Mouse (Mus musculus) cerebellum, adult 11-12 months (tissue): ENCODE data around the gene AU018091.
"Not testable (repeated sequence)": the region's sequence is repeated elsewhere in the genome, so short reads cannot be mapped to it uniquely, and the experiment has no call there.

Source experiments
- DNase-seq: peaks from one replicate; pipeline ENCODE4 v3.0.0; 2022

AU018091 gene

DNA sequence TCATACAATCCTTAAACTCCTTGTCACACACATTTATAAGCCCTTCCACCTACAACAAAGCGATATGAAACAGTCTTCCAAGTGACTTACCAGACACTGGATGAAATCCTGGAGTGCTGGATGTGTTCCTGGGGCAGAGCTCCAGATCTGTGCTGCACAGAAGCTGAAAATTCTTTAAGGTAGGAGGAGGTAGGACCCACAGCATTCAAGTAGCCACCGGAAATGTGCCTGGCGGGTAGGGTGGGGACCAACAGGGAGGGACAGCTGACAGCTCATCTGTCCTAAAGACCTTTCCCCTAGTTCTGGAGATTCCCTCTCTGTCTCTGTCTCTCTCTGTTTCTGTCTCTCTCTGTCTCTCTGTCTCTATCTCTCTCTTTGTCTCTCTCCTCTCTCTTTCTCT is at the start of gene AU018091:
AU018091 (minus strand) TSS at position 279 of the 400 bp plus-strand sequence.
- DNase-seq: no peak

- DNase-seq: no peak
Measured at GRCm38 (mm10) chr7:3217546-3218056, 48.6 kb upstream of the AU018091 start.

DNA sequence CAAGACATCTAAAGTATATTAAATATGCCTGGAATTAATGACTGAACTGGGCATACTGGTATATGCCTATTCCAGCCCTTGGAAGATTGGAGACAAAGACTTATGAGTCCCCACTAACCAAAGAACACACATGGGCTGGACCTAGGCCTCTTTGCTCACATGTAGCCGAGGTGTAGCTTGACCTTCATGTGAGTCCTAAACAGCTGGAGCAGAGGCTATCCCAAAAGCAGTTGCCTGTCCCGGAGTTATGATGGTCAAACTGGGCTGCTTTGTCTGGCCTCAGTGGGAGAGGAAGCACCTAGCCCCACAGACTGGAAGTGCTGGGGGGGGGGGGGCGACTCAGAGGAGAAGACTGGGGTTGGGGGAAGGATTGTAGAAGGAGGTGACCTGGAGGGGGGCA is 47.3 kb upstream of the AU018091 start:
- no peak for DNase-seq

- no peak for DNase-seq
Measured at GRCm38 (mm10) chr7:3213557-3213956, 44.6 kb upstream of the AU018091 start.

DNA sequence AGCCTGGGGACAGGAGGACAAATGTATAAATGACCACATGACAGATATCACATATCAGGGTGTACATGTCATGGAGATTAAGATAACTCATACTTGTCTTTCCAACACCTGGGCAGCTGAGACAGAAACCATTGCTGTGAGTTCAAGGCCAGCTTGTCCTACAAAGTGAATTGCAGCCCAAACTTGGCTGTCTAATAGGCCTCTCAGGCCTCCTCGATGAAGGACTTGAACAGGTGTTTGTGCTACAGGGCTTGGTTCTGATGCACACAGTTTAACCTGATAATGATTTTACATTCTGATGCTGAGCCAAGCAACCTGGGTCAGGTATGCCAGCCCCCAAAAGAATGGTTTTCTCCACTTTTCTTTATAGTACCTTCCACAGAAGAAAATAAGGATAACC is 44.2 kb upstream of the AU018091 start:
- no peak for DNase-seq

- DNase-seq: no peak
Measured at GRCm38 (mm10) chr7:3212002-3212790, 43.2 kb upstream of the AU018091 start.

GRCm38 (mm10) chr7:3211518-3211917 is 42.5 kb upstream of the AU018091 start:
- DNase-seq: no peak

- DNase-seq: no peak
Measured at GRCm38 (mm10) chr7:3210605-3211004, 41.6 kb upstream of the AU018091 start.

DNA sequence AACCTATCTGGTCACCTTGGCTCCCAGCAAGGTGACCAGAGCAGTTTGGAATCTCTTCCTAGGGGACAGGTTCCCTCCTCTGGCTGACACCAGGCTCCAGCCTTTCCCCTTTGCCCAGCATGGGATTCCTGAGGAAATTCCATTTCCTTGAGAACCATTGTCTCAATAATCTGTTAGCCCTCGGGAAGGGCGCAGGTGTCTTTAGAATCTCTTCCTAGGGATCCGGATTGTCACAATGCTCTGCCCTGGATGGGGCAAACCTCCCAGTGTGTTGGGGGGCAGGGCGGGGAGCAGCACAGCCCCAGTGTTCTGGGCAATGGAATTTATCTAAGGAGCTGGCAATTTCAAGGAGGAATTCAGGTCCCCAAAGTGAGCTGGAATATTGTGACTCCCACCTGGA is 37.5 kb upstream of the AU018091 start:
- DNase-seq: no peak

DNA sequence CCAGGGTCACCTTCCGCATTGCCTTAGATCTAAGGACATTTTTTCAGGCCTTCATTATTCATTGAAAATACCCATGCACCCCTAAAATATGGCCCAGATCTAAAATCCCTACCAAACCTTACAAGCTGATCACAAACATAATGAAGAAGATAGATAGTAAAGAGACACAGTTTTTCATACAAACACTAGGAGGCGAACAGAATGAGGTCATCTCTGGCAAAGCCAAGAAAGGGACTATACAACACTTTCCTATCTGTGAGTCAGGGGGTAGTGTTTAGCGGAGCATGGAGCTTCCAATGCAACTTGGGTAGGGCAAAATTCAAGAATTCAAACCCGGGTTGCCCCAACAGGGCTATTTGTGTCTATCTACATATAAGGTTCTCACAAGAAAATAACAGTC is 35.6 kb upstream of the AU018091 start:
- DNase-seq: no peak

GRCm38 (mm10) chr7:3203890-3204289 is 34.9 kb upstream of the AU018091 start:
- DNase-seq: no peak

- no peak for DNase-seq
Measured at GRCm38 (mm10) chr7:3201134-3201705, 32.2 kb upstream of the AU018091 start.

DNA sequence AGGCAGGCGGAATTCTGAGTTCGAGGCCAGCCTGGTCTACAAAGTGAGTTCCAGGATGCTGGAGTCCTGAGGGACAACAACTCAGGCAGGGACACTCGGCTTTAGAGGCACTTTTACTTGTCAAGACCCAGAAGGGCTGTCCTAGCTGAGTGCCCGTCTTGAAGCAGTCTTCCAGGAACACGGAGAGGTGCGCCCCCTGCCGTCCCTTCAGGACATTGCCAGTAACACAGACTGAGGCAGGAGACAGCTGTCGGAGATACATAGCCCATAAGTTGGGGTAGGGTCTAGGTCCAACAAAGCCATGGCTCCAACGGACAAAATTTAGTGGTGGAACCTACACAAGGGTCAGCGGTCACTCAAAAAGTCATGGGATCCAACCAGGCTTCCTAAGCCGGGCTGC is 29.9 kb upstream of the AU018091 start:
- no peak for DNase-seq

DNA sequence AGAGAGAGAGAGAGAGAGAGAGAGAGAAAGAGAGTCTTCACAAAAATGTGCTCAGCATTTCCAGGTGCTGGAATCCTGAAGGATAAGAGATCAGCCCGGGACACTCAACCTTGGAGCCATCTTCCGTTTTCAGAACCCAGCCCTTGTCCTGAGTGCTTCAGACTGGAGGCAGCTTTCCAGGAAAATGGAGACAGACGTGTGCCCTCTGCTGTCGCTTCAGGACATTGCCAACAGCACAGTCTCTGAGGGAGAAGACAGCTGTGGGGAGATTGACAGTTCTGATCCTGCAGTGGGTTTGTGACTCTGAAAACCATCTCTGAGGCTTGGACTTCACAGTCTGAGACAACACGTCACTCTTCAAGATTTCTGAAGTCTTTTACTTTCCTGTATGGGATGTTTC is 26.8 kb upstream of the AU018091 start:
- no peak for DNase-seq

DNA sequence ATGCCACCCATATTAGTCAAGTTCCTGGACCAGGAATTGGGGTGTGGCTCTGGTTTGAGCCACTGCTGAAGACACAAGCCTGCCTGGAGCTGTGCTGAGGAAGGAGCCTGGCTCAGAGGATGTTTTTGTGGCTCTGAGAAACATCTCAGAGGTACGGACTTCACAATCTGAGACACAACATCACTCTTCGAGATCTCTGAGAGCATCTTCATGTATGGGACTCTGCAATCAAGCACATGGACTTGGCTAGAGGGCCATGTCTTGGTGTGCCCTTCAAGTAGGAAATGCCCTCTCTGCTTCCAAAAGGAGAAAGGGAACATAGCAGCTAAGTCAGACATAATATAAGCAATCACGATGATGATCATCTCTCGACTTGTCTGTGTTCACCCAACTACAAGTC is 25.5 kb upstream of the AU018091 start:
- DNase-seq: no peak

DNA sequence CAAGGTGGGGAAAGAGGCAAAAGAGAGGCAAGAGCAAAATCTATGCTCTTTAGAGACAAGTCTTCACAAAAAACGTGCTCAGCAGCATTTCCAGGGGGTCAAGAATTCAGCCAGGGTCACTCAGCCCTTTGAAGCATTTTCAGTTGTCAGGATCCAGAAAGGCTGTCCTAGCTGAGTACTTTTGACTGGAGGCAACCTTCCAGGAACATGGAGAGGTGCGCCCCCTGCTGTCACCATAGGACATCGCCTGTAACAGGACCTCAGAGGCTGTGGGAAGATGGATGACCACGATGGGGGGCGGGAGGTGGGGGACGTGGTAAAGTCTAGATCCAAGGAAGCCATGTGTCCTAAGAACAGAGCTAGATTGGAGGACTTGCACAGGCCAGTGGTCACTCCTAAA is 24.9 kb upstream of the AU018091 start:
- no peak for DNase-seq

- DNase-seq: no peak
Measured at GRCm38 (mm10) chr7:3193049-3193632, 24.1 kb upstream of the AU018091 start.

GRCm38 (mm10) chr7:3191971-3192498 is 23.0 kb upstream of the AU018091 start:
- no peak for DNase-seq

DNA sequence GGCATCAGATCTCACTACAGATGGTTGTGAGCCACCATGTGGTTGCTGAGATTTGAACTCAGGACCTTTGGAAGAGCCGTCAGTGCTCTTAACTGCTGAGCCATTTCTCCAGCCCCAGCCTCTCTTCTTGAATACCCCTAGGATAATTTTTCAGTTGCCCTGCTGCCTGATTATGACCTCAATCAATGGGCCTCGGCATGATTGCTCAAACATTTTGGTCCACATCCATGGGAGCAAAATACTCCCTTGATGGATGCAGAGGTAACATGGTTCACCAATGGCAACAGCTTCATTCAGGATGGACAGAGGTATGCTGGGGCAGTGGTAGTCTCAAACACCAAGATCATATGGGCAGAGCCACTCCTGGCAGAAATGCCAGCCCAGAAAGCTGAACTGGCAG is 17.7 kb upstream of the AU018091 start:
- DNase-seq: not testable (repeated sequence)

GRCm38 (mm10) chr7:3186136-3186535 is 17.1 kb upstream of the AU018091 start:
- no peak for DNase-seq

- DNase-seq: no peak
Measured at GRCm38 (mm10) chr7:3184394-3184793, 15.4 kb upstream of the AU018091 start.

DNA sequence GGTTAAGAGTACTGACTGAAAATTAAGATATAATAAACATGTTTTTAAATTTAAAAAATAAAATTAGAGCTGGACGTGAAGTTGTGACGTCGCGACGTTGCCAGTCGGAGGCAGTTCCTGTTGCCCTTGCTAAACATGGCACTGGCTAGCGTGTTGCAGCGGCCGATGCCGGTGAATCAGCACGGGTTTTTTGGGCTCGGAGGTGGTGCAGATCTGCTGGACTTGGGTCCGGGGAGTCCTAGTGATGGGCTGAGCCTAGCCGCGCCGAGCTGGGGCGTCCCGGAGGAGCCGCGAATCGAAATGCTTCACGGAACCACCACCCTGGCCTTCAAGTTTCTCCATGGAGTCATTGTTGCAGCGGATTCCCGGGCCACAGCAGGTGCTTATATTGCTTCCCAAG is 12.0 kb upstream of the AU018091 start:
- not testable (repeated sequence) for DNase-seq

DNA sequence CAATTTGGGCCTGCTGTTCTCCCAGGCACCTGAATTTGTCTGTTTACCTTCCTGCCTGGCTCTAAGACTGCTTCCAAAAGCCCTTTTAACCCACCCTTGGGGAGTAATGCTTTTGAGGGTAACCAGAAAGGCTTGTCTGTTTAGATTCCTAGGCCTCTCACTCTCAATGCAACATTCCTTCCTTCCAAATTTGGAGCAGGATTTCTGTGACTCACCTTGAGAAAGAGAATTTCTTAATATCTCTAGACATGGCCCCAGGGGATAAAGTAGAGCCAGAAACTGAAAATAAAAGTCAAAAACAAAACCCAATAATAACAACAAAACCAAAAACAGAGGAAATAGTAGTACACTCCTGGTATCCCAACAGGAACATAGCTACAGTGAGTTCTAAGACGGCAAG is 707 bp downstream of the AU018091 start:
- no peak for DNase-seq

- DNase-seq: no peak
Measured at GRCm38 (mm10) chr7:3166270-3166669, 2.7 kb downstream of the AU018091 start.
